Mouse (Mus musculus) thymus, postnatal 4 days (tissue): ENCODE measurements around the gene Adamts4.
"Not testable (repeated sequence)": the region's sequence is repeated elsewhere in the genome, so short reads cannot be mapped to it uniquely, and the experiment has no call there.

Source experiments
- DNase-seq: peaks from one replicate; pipeline ENCODE4 v3.0.0; 2021

Adamts4 gene

GRCm38 (mm10) chr1:171232348-171232747, 17.9 kb upstream of the Adamts4 start:
- DNase-seq, result no peak

GRCm38 (mm10) chr1:171232800-171233730, 17.2 kb upstream of the Adamts4 start:
- no peak for DNase-seq

GRCm38 (mm10) chr1:171234126-171234525, 16.1 kb upstream of the Adamts4 start, which contains the start of gene Fcer1g:
Fcer1g (minus strand) TSS chr1:171234365.
- peak; percentile 23 for DNase-seq

GRCm38 (mm10) chr1:171234538-171234937, 15.7 kb upstream of the Adamts4 start:
- no peak for DNase-seq

GRCm38 (mm10) chr1:171235791-171236190, 14.4 kb upstream of the Adamts4 start:
- no peak for DNase-seq

- DNase-seq, result no peak
These were observed 12.8 kb upstream of the Adamts4 start for GRCm38 (mm10) chr1:171237438-171237837.

- DNase-seq, result peak; percentile 76
These were observed 11.8 kb upstream of the Adamts4 start for GRCm38 (mm10) chr1:171238463-171238862.

GRCm38 (mm10) chr1:171239992-171240744, 10.1 kb upstream of the Adamts4 start:
- DNase-seq, result no peak

- no peak for DNase-seq
These were observed 9.3 kb upstream of the Adamts4 start for GRCm38 (mm10) chr1:171240911-171241310.

- DNase-seq, result not testable (repeated sequence)
These were observed 8.3 kb upstream of the Adamts4 start for GRCm38 (mm10) chr1:171241952-171242351.

- no peak for DNase-seq
These were observed 4.9 kb upstream of the Adamts4 start for GRCm38 (mm10) chr1:171245353-171245752.

- peak; percentile 98 for DNase-seq
These were observed 3.3 kb upstream of the Adamts4 start for GRCm38 (mm10) chr1:171246709-171247452.

- peak; percentile 57 for DNase-seq
These were observed 2.8 kb upstream of the Adamts4 start for GRCm38 (mm10) chr1:171247453-171247841.

GRCm38 (mm10) chr1:171247916-171248315, 2.3 kb upstream of the Adamts4 start:
- no peak for DNase-seq

- no peak for DNase-seq
These were observed 1.6 kb upstream of the Adamts4 start for GRCm38 (mm10) chr1:171248386-171249226.

GRCm38 (mm10) chr1:171250680-171251593, 716 bp downstream of the Adamts4 start, which contains the start of gene Ndufs2:
Ndufs2 (minus strand) TSS chr1:171251388.
- DNase-seq, result no peak

GRCm38 (mm10) chr1:171251594-171252324, 1.5 kb downstream of the Adamts4 start:
- DNase-seq, result peak; percentile 42

GRCm38 (mm10) chr1:171252415-171252814, 2.2 kb downstream of the Adamts4 start:
- DNase-seq, result no peak

- no peak for DNase-seq
These were observed 6.0 kb downstream of the Adamts4 start for GRCm38 (mm10) chr1:171256095-171256818.
